Mouse (Mus musculus): ENCODE measurements at regions not wholly inside any gene's neighbourhood (a gene's known extent, or its start where the extent isn't known, plus 50 kb on each side); places are given as distances from the start of the nearest gene placed in this dataset.

DNA sequence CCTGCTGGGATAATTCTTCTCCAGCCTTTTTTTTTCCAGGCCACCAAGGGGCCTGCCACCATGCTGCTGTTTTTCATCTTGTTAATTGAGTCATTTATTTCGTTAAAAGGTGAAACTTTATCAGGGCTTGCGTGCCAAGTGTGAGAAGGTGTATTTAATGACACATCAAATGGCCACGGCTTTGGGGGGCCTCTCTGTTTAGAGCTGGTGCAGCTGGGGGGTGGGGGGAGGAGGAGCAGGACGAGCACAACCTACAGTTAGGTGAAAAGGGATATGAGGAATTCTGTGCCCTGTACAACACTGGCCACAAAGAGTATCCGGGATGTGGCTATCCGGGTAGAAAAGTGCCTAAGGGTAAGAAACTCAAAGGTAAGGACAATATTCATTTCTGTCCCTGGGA, 213.6 kb downstream of the Bcl11b start:
- no peak for TF ChIP-seq CTCF (IDR thresholded peaks at IDR 0.05; ENCODE audit: extremely low read depth, insufficient read depth, insufficient read length, insufficient replicate concordance)
- TF ChIP-seq POLR2A (IDR thresholded peaks at IDR 0.05; ENCODE audit: low read depth, low read length) = no peak
